Mouse (Mus musculus): ENCODE measurements at regions not wholly inside any gene's neighbourhood (a gene's known extent, or its start where the extent isn't known, plus 50 kb on each side); places are given as distances from the start of the nearest gene placed in this dataset.

GRCm38 (mm10) chr7:124671117-124671516 lies 688.4 kb downstream of the Hs3st4 start:
- TF ChIP-seq CTCF (IDR thresholded peaks at IDR 0.05; ENCODE audit: control insufficient read depth, insufficient read depth, insufficient read length) = no peak
- TF ChIP-seq USF1 (IDR thresholded peaks at IDR 0.05; ENCODE audit: low read depth) = no peak
- TF ChIP-seq MYOD1 (IDR thresholded peaks at IDR 0.05; ENCODE audit: control insufficient read depth, insufficient read length, low read depth) = no peak
- no peak for TF ChIP-seq MAX (IDR thresholded peaks at IDR 0.05)

Data from C2C12 (cell line).